Mouse (Mus musculus): ENCODE measurements around the gene Sgcd. TPM values are rescaled to one million over a fixed set of nuclear protein-coding genes. Genes with fewer than 3 reads are reported as not detected.

The Sgcd gene
- polyA plus RNA-seq, 1 experiment = 2.1 TPM

DNA sequence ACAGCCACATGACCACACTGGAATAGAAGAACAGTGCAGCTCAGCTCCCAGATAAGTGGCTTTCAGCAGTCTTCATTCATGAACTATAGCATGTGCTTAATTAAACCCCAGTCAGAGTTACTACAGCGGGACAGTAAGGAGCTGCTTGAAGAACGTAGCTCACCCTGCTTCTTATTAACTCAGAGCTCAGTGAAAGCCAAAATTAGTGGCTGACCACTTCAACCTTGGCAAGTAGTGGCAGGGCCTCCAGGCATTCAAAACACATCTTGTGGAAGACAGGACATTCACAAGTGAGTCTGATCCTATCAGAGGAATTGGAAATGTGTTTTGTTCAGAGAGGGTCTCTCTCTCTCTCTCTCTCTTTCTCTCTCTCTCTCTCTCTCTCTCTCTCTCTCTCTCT, 617.2 kb downstream of the Sgcd start:
- Histone ChIP-seq H3K4me3 (ENCODE audit: insufficient read depth, low read length) (no peak overlapping the region), H3K4me1 (ENCODE audit: control insufficient read depth, insufficient read depth, low read length) (no peaks in the 10 kb centered on the region), H3K27ac (ENCODE audit: insufficient read depth, low read length) (no peak overlapping the region)
- TF ChIP-seq POLR2A (IDR thresholded peaks at IDR 0.05; ENCODE audit: extremely low read depth, insufficient read depth, low read length) = no peak
- no peak for TF ChIP-seq CTCF (IDR thresholded peaks at IDR 0.05; ENCODE audit: extremely low read depth, insufficient read depth, low read length)

DNA sequence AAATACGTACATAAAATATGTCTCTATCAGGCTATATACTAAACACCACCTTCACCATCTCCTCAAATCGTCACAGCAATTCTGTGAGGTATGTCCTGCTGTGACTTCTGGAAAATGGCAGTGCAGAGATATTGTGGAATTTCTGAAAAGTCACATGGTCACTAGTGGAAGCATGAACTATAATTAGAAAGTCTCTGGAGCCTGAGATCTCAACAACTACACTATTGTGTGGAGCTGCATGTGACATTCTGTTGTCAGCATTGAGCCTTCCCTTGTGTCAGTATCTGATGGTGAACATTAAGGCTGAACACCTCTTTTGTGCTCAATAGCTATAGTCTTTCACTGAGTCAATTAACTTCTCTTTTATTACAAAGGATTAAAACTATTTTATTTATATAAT, 637.2 kb downstream of the Sgcd start:
- H3K4me3 ChIP-seq (ENCODE audit: insufficient read depth, low read length) = no peak overlapping the region
- TF ChIP-seq POLR2A (IDR thresholded peaks at IDR 0.05; ENCODE audit: extremely low read depth, insufficient read depth, low read length) (no peak), CTCF (IDR thresholded peaks at IDR 0.05; ENCODE audit: extremely low read depth, insufficient read depth, low read length) (no peak)

GRCm38 (mm10) chr11:47343486-47343885, 645.3 kb downstream of the Sgcd start:
- Histone ChIP-seq H3K4me1 (ENCODE audit: control insufficient read depth, insufficient read depth, low read length) (no peaks in the 10 kb centered on the region), H3K4me3 (ENCODE audit: insufficient read depth, low read length) (no peak overlapping the region), H3K27ac (ENCODE audit: insufficient read depth, low read length) (no peak overlapping the region)
- TF ChIP-seq POLR2A (IDR thresholded peaks at IDR 0.05; ENCODE audit: extremely low read depth, insufficient read depth, low read length) (no peak), CTCF (IDR thresholded peaks at IDR 0.05; ENCODE audit: extremely low read depth, insufficient read depth, low read length) (no peak)

More for the DNA sequence above, 637.2 kb downstream of the Sgcd start:
- Histone ChIP-seq H3K4me1 (ENCODE audit: control insufficient read depth, insufficient read depth, low read length) (no peaks in the 10 kb centered on the region), H3K27ac (ENCODE audit: insufficient read depth, low read length) (no peak overlapping the region)

- TF ChIP-seq CTCF (IDR thresholded peaks at IDR 0.05; ENCODE audit: extremely low read depth, insufficient read depth, low read length) (no peak), POLR2A (IDR thresholded peaks at IDR 0.05; ENCODE audit: extremely low read depth, insufficient read depth, low read length) (no peak)
Observed at GRCm38 (mm10) chr11:47333702-47334101, 655.1 kb downstream of the Sgcd start.

DNA sequence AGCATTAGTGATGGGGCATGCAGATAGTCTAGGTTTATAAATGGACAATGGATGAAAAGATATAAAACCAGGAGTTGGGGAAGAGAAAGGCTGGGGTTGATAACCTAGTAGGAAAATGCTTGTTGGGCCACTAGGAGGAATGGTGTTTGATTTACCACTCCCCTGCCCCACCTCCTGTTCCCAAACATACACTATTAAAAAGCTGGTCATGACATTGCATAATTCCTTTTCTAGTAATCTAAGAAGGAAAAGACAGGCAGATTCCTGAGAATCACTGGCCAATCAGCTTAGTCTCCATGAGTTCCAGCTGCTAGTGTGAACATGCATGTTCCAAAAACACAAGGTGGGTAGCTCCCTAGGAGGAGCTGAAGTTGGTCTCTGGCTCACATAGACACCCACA, 683.2 kb downstream of the Sgcd start:
- H3K4me1 ChIP-seq (ENCODE audit: control insufficient read depth, insufficient read depth, low read length) = no peaks in the 10 kb centered on the region
- H3K4me3 ChIP-seq (ENCODE audit: insufficient read depth, low read length) = no peak overlapping the region
- no peak overlapping the region for H3K27ac ChIP-seq (ENCODE audit: insufficient read depth, low read length)
- TF ChIP-seq CTCF (IDR thresholded peaks at IDR 0.05; ENCODE audit: extremely low read depth, insufficient read depth, low read length) (no peak), POLR2A (IDR thresholded peaks at IDR 0.05; ENCODE audit: extremely low read depth, insufficient read depth, low read length) (no peak)

More at GRCm38 (mm10) chr11:47333702-47334101, 655.1 kb downstream of the Sgcd start:
- Histone ChIP-seq H3K4me3 (ENCODE audit: insufficient read depth, low read length) (no peak overlapping the region), H3K4me1 (ENCODE audit: control insufficient read depth, insufficient read depth, low read length) (no peaks in the 10 kb centered on the region; the same call in 1 of the 2 replicates), H3K27ac (ENCODE audit: insufficient read depth, low read length) (no peak overlapping the region)

DNA sequence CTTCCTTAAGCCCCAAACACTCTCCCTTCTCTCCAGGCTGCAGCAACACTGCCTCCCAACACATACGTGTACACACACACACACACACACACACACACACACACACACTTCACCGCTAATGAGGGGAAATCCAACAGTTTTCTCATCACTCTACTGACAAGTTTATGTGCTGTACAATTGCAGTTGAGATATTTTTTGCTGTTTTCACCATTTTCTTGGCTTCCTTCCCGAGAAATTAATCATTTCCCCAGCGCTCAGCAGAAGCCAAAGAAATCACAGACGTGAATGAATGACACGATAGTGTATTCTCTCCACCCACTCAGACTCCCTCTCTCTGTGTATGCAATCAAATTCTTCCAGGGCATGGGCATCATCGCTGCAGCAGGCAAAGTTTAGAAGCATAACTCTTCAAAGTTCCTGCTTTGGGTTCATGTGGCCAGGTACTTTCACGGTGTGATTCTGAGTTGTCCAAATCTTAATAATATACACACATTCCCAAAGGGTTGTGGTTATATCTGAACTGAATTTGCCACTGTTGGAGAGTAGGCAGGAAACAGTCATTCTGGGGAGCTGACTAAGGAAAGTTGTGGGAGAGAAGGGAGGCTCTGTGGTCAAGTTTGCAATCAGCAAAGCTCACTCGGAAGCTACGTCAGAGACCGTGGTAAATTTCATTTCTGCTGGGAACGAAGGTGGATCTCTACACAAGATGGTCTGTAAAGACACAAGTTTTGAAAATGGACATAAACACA, 683.9 kb downstream of the Sgcd start:
- Histone ChIP-seq H3K27ac (ENCODE audit: insufficient read depth, low read length) (no peak overlapping the region), H3K4me1 (ENCODE audit: control insufficient read depth, insufficient read depth, low read length) (no peaks in the 10 kb centered on the region), H3K4me3 (ENCODE audit: insufficient read depth, low read length) (no peak overlapping the region)
- TF ChIP-seq CTCF (IDR thresholded peaks at IDR 0.05; ENCODE audit: extremely low read depth, insufficient read depth, low read length) (no peak), POLR2A (IDR thresholded peaks at IDR 0.05; ENCODE audit: extremely low read depth, insufficient read depth, low read length) (no peak)

GRCm38 (mm10) chr11:47299777-47300176, 689.0 kb downstream of the Sgcd start:
- no peak overlapping the region for H3K4me3 ChIP-seq (ENCODE audit: insufficient read depth, low read length)
- no peaks in the 10 kb centered on the region for H3K4me1 ChIP-seq (ENCODE audit: control insufficient read depth, insufficient read depth, low read length)
- H3K27ac ChIP-seq (ENCODE audit: insufficient read depth, low read length) = no peak overlapping the region
- TF ChIP-seq POLR2A (IDR thresholded peaks at IDR 0.05; ENCODE audit: extremely low read depth, insufficient read depth, low read length) = no peak
- no peak for TF ChIP-seq CTCF (IDR thresholded peaks at IDR 0.05; ENCODE audit: extremely low read depth, insufficient read depth, low read length)

DNA sequence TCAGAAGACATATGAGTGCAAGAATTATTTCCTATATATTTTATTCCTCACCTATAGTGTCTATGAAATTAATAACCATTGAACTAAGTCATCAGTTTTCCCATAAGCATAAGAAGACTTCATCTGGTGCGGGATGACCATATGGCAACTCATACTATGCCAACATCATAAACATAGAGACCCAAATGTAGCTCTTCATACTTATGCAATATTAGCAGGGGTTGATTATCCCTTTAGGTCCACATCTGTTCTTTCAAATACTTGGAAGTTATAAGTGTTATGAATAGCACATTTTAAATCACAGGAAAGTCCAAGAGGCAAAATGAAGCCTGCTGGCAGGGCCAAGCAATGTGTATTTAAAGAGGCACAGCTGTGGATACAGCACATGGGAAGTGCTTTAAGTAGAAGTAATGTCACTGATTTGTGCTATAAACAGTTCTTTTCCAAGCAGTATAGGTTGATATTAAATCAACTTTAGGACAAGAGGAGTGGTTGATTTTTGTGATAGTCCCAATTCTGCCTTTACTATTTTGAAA, 690.9 kb downstream of the Sgcd start:
- no peaks in the 10 kb centered on the region for H3K4me1 ChIP-seq (ENCODE audit: control insufficient read depth, insufficient read depth, low read length)
- H3K27ac ChIP-seq (ENCODE audit: insufficient read depth, low read length) = no peak overlapping the region
- TF ChIP-seq POLR2A (IDR thresholded peaks at IDR 0.05; ENCODE audit: extremely low read depth, insufficient read depth, low read length) = no peak
- no peak overlapping the region for H3K4me3 ChIP-seq (ENCODE audit: insufficient read depth, low read length)

DNA sequence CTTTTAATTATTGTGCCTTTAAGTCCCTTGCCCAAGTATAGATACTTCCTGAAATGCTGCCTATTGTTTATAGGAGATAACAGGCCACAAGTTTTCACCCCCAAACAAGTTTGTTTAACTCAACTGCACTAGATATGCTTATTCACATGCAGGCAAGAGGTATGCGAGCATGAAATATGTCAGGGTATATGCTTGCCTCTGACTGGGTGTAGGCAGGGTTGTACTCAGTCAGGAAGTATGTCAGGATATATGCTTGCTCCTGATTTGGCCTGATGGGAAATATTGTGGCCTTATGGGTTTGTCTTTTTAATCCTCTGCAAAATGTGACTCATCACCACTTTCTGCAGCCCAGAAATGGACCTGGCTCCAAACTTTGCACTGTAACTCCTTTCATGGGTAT, 694.0 kb downstream of the Sgcd start:
- Histone ChIP-seq H3K27ac (ENCODE audit: insufficient read depth, low read length) (no peak overlapping the region), H3K4me1 (ENCODE audit: control insufficient read depth, insufficient read depth, low read length) (no peaks in the 10 kb centered on the region), H3K4me3 (ENCODE audit: insufficient read depth, low read length) (no peak overlapping the region)
- TF ChIP-seq CTCF (IDR thresholded peaks at IDR 0.05; ENCODE audit: extremely low read depth, insufficient read depth, low read length) (no peak), POLR2A (IDR thresholded peaks at IDR 0.05; ENCODE audit: extremely low read depth, insufficient read depth, low read length) (no peak)

DNA sequence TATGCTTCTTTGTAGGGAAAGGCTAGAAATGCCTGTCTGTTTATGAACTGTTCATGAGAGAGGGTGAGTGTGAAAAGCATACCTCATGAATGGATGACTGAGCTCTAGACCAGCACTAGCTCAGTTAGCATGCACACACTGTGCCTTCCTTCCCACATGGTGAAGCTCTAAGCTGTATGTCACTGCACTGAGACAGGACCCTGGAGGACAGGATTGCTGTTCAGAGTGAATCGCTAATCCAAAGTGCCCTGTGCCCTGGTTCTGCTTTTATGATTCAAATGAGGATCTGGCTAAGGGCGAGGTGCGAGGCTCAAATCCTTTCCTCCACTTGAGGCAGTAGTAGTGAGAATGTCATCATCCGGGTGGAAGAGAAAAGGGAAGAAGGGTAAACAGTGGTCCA, 712.2 kb downstream of the Sgcd start:
- Histone ChIP-seq H3K4me1 (ENCODE audit: control insufficient read depth, insufficient read depth, low read length) (no peaks in the 10 kb centered on the region), H3K4me3 (ENCODE audit: insufficient read depth, low read length) (no peak overlapping the region), H3K27ac (ENCODE audit: insufficient read depth, low read length) (no peak overlapping the region)
- no peak for TF ChIP-seq POLR2A (IDR thresholded peaks at IDR 0.05; ENCODE audit: extremely low read depth, insufficient read depth, low read length)
- TF ChIP-seq CTCF (IDR thresholded peaks at IDR 0.05; ENCODE audit: extremely low read depth, insufficient read depth, low read length) = no peak

Measured in cortical plate, adult 2 months (tissue).